26 mouse cellular contexts compared by ENCODE assay signal in genomic region chrX:100818681-100819080, GRCm38 (mm10). TPM values are rescaled to one million over a fixed set of nuclear protein-coding genes. Genes with fewer than 3 reads are reported as not detected.
A peak's percentile ranks its signal among the peaks of the same experiment; 100 is the strongest.
DNase-seq lines count a peak whose midpoint lies in the region; ATAC-seq and TF ChIP-seq lines count a peak whose summit lies in the region.
"Had no signal": no experiment of that assay in that cellular context is flagged by ENCODE, and none has a peak within 500 bp of the region (broad histone marks: within the 10 kb centered on the region; RNA-seq: fewer than 3 reads in every experiment).

No protein-coding gene starts in this region.

- no peak for DNase-seq in frontal cortex, postnatal 14 days (ENCODE audit: low spot score in 2 of 2)
- DNase-seq in lung, postnatal 25 days (ENCODE audit: low spot score) = no peak
- DNase-seq in midbrain, postnatal 0 days (ENCODE audit: low spot score) = no peak
- DNase-seq in midbrain, embryonic 11.5 days (ENCODE audit: low spot score, missing footprints) = no peak
- no peak for DNase-seq in stomach, postnatal 0 days (ENCODE audit: low spot score)
- DNase-seq in adipocyte (ENCODE audit: low spot score) = no peak
- DNase-seq: adrenal gland, postnatal 10 days; adrenal gland, postnatal 36 days; cerebellum, adult 18-20 months; cerebellum, adult 9-10 months; cerebellum, postnatal 14 days; gastrocnemius, adult 2 months; gastrocnemius, postnatal 25 days; heart, adult 18-20 months; heart, postnatal 10 days; heart, postnatal 36 days had no signal

- ATAC-seq in frontal cortex, adult (ENCODE audit: low TSS enrichment) = peak; percentile 53
- ATAC-seq in lung, embryonic 16.5 days (ENCODE audit: low read depth) = peak; percentile 47
- ATAC-seq in midbrain, postnatal 0 days (ENCODE audit: low FRiP score) = 0 out of 2 replicates have a peak, but pooled peaks have one; percentile 18
- no peak for ATAC-seq in midbrain, embryonic 11.5 days (ENCODE audit: low FRiP score)
- ATAC-seq in stomach, postnatal 0 days (ENCODE audit: low FRiP score, low TSS enrichment) = 0 out of 2 replicates have a peak, but pooled peaks have one; percentile 8
- ATAC-seq: activated CD4-positive, CD25-positive, alpha-beta regulatory T cell, adult 4 months; forebrain, embryonic 14.5 days had no signal

- no peak overlapping the region for H3K4me2 ChIP-seq in lung, embryonic 16.5 days (ENCODE audit: low read depth, low read length)
- H3K4me2 ChIP-seq in midbrain, postnatal 0 days (ENCODE audit: low read depth, low read length, poor library complexity, severe bottlenecking) = no peak overlapping the region
- H3K4me2 ChIP-seq in midbrain, embryonic 11.5 days = no peak overlapping the region
- H3K4me2 ChIP-seq in stomach, postnatal 0 days (replicated peaks; ENCODE audit: low read depth) = no peak overlapping the region
- H3K4me2 ChIP-seq: heart, embryonic 12.5 days; heart, embryonic 15.5 days; hindbrain, embryonic 13.5 days had no signal

- H3K27ac ChIP-seq in lung, embryonic 16.5 days (ENCODE audit: low read length) = no peak overlapping the region
- no peak overlapping the region for H3K27ac ChIP-seq in midbrain, postnatal 0 days (ENCODE audit: low read depth, low read length)
- H3K27ac ChIP-seq in midbrain, embryonic 11.5 days (ENCODE audit: low read depth, low read length) = no peak overlapping the region
- no peak overlapping the region for H3K27ac ChIP-seq in stomach, postnatal 0 days (replicated peaks)
- H3K27ac ChIP-seq: forebrain, embryonic 10.5 days; gastrocnemius, adult 2 months; heart, embryonic 15.5 days; hindbrain, embryonic 10.5 days; hindbrain, embryonic 13.5 days had no signal

- no peak overlapping the region for H3K9ac ChIP-seq in lung, embryonic 16.5 days (ENCODE audit: low read length)
- H3K9ac ChIP-seq in midbrain, postnatal 0 days (replicated peaks; ENCODE audit: low read length, poor library complexity, severe bottlenecking) = no peak overlapping the region
- no peak overlapping the region for H3K9ac ChIP-seq in midbrain, embryonic 11.5 days (ENCODE audit: low read length)
- H3K9ac ChIP-seq in stomach, postnatal 0 days (ENCODE audit: low read length) = no peak overlapping the region
- H3K9ac ChIP-seq: heart, embryonic 12.5 days; heart, embryonic 15.5 days; hindbrain, embryonic 13.5 days had no signal

- 82% methylated on average over 9 of the region's 9 CpGs for WGBS in lung, embryonic 16.5 days
- WGBS in midbrain, postnatal 0 days = 90% methylated on average over 9 of the region's 9 CpGs
- WGBS in midbrain, embryonic 11.5 days = 81% methylated on average over 9 of the region's 9 CpGs
- 90% methylated on average over 9 of the region's 9 CpGs for WGBS in stomach, postnatal 0 days

- H3K4me1 ChIP-seq in lung, embryonic 16.5 days (replicated peaks; ENCODE audit: control insufficient read depth, insufficient read depth, low read length) = no peaks in the 10 kb centered on the region
- no peaks in the 10 kb centered on the region for H3K4me1 ChIP-seq in midbrain, postnatal 0 days (ENCODE audit: insufficient read depth, low read length)
- no peaks in the 10 kb centered on the region for H3K4me1 ChIP-seq in midbrain, embryonic 11.5 days (ENCODE audit: control insufficient read depth, insufficient read depth, low read length)
- H3K4me1 ChIP-seq in stomach, postnatal 0 days (replicated peaks; ENCODE audit: control insufficient read depth, insufficient read depth) = no peaks in the 10 kb centered on the region
- H3K4me1 ChIP-seq: forebrain, embryonic 10.5 days; heart, embryonic 12.5 days; heart, embryonic 15.5 days; hindbrain, embryonic 13.5 days had no signal

- H3K27me3 ChIP-seq in lung, embryonic 16.5 days (ENCODE audit: control insufficient read depth, insufficient read depth, low read depth, low read length) = no peaks in the 10 kb centered on the region
- no peaks in the 10 kb centered on the region for H3K27me3 ChIP-seq in midbrain, postnatal 0 days (ENCODE audit: insufficient read depth, low read length)
- no peaks in the 10 kb centered on the region for H3K27me3 ChIP-seq in midbrain, embryonic 11.5 days (ENCODE audit: control insufficient read depth, insufficient read depth, low read length)
- H3K27me3 ChIP-seq in stomach, postnatal 0 days (ENCODE audit: control insufficient read depth, insufficient read depth, low read length) = no peaks in the 10 kb centered on the region
- H3K27me3 ChIP-seq: CH12.LX; heart, embryonic 12.5 days; heart, embryonic 15.5 days; hindbrain, embryonic 13.5 days had no signal

- no peak for TF ChIP-seq EP300 in stomach, postnatal 0 days (optimal IDR thresholded peaks at IDR 0.05)

- TF ChIP-seq CTCF in midbrain, postnatal 0 days (IDR thresholded peaks at IDR 0.05) = no peak
- TF ChIP-seq CTCF in stomach, postnatal 0 days (IDR thresholded peaks at IDR 0.05; ENCODE audit: low read depth) = no peak

- no peak overlapping the region for H3K4me3 ChIP-seq in lung, embryonic 16.5 days (ENCODE audit: low read length)
- no peak overlapping the region for H3K4me3 ChIP-seq in midbrain, postnatal 0 days (ENCODE audit: low read depth, low read length)
- no peak overlapping the region for H3K4me3 ChIP-seq in midbrain, embryonic 11.5 days (ENCODE audit: low read depth, low read length)
- no peak overlapping the region for H3K4me3 ChIP-seq in stomach, postnatal 0 days (ENCODE audit: low read depth, low read length)
- H3K4me3 ChIP-seq: forebrain, embryonic 10.5 days; gastrocnemius, adult 2 months; heart, embryonic 12.5 days; heart, embryonic 15.5 days; hindbrain, embryonic 10.5 days; hindbrain, embryonic 13.5 days had no signal

- H3K9me3 ChIP-seq in lung, embryonic 16.5 days (ENCODE audit: control insufficient read depth, low read length) = no peaks in the 10 kb centered on the region
- no peaks in the 10 kb centered on the region for H3K9me3 ChIP-seq in midbrain, postnatal 0 days (ENCODE audit: low read length)
- H3K9me3 ChIP-seq in midbrain, embryonic 11.5 days (ENCODE audit: control insufficient read depth, low read length) = no peaks in the 10 kb centered on the region
- no peaks in the 10 kb centered on the region for H3K9me3 ChIP-seq in stomach, postnatal 0 days (ENCODE audit: control insufficient read depth, low read length)
- H3K9me3 ChIP-seq: forebrain, embryonic 10.5 days; heart, embryonic 12.5 days; heart, embryonic 15.5 days; hindbrain, embryonic 10.5 days; hindbrain, embryonic 13.5 days had no signal

- H3K36me3 ChIP-seq in lung, embryonic 16.5 days (ENCODE audit: control insufficient read depth, insufficient read depth, low read length) = no peaks in the 10 kb centered on the region; the same call in 1 of the 2 replicates
- H3K36me3 ChIP-seq in midbrain, postnatal 0 days (ENCODE audit: insufficient read depth, low read length) = peaks cover 4% of the 10 kb centered on the region; the same call in 1 of the 2 replicates
- H3K36me3 ChIP-seq in midbrain, embryonic 11.5 days (ENCODE audit: control insufficient read depth, insufficient read depth, low read length) = no peaks in the 10 kb centered on the region
- no peaks in the 10 kb centered on the region; the same call in 1 of the 2 replicates for H3K36me3 ChIP-seq in stomach, postnatal 0 days (ENCODE audit: control insufficient read depth, insufficient read depth, low read length)

RNA-seq across cellular contexts. Expression of gene Dlg3, which starts 51.2 kb away (rescaled TPM):
- 6.7 and 6.9 TPM in 2 replicates for polyA plus RNA-seq in lung, embryonic 16.5 days (2015; fragmentation: Nextera tagmentation; extraction: Ambion mirVana)
- 37.1 and 44.9 TPM in 2 replicates for total RNA-seq in midbrain, postnatal 0 days (2014; rRNA removed)
- polyA plus RNA-seq in midbrain, postnatal 0 days (2015; fragmentation: Nextera tagmentation; extraction: Ambion mirVana) = 2.9 and 3.5 TPM in 2 replicates
- polyA plus RNA-seq in midbrain, embryonic 11.5 days (2014; fragmentation: Nextera tagmentation; extraction: Ambion mirVana) = 7.5 and 9.7 TPM in 2 replicates
- 3.0 and 3.2 TPM in 2 replicates for polyA plus RNA-seq in stomach, postnatal 0 days (2015; fragmentation: Nextera tagmentation; extraction: Ambion mirVana)
